Mouse (Mus musculus) midbrain, embryonic 14.5 days (tissue): ENCODE results near the gene Ppfia3. TPM values are rescaled to one million over a fixed set of nuclear protein-coding genes. Genes with fewer than 3 reads are reported as not detected.

Experiments
- ATAC-seq: fragments of 200-750 bp; cut with Nextera tagmentation; 2 replicates; pipeline ENCODE4 v1.8.0; 2017; ENCODE audit warnings: moderate number of reproducible peaks, moderate library complexity; ENCODE audit not compliant: low FRiP score, low TSS enrichment
- DNase-seq: peaks from one replicate; pipeline ENCODE4 v3.0.0-alpha.2; 2015
- H3K27ac ChIP-seq: fragments of 300-500 bp; sonication (generic); replicated peaks from 2 replicates; pipeline ENCODE4 v1.5.1; 2014; ENCODE audit warnings: mild to moderate bottlenecking, low read depth, low read length, moderate library complexity
- H3K27me3 ChIP-seq: fragments of 300-500 bp; sonication (generic); 2 replicates; pipeline ENCODE4 v1.6.1; 2014; ENCODE audit warnings: low read length, control low read depth, mixed read lengths; ENCODE audit not compliant: control insufficient read depth, insufficient read depth
- H3K36me3 ChIP-seq: fragments of 300-500 bp; sonication (generic); 2 replicates; pipeline ENCODE4 v1.6.1; 2014; ENCODE audit warnings: low read length, control low read depth; ENCODE audit not compliant: control insufficient read depth, insufficient read depth
- H3K4me1 ChIP-seq: fragments of 300-500 bp; sonication (generic); 2 replicates; pipeline ENCODE4 v1.6.1; 2014; ENCODE audit warnings: mild to moderate bottlenecking, antibody characterized with exemption, low read length, control low read depth; ENCODE audit not compliant: control insufficient read depth, insufficient read depth
- H3K4me2 ChIP-seq: fragments of 300-500 bp; sonication (generic); 2 replicates; pipeline ENCODE4 v1.6.1; 2014; ENCODE audit warnings: mild to moderate bottlenecking, low read length, moderate library complexity
- H3K4me3 ChIP-seq: fragments of 300-500 bp; sonication (generic); replicated peaks from 2 replicates; pipeline ENCODE4 v1.5.1; 2014; ENCODE audit warnings: low read depth, low read length
- H3K9ac ChIP-seq: fragments of 300-500 bp; sonication (generic); replicated peaks from 2 replicates; pipeline ENCODE4 v1.6.1; 2014; ENCODE audit warnings: mild to moderate bottlenecking, low read length, moderate library complexity
- H3K9me3 ChIP-seq: fragments of 300-500 bp; sonication (generic); 2 replicates; pipeline ENCODE4 v1.6.1; 2016; ENCODE audit warnings: low read length, control low read depth, mixed read lengths; ENCODE audit not compliant: control insufficient read depth
- WGBS: fragments of 180-500 bp; shearing (Covaris S2); extraction: QIAGEN DNeasy Blood & Tissue Kit; methylation state at CpG from one replicate; pipeline ENCODE4 v1.1.7; 2014; 5-methylcytosine and 5-hydroxymethylcytosine counted together
- polyA plus RNA-seq: library from polyadenylated mRNA; unstranded; fragments of >200 nt; fragmentation: Nextera tagmentation; extraction: Ambion mirVana; gene quantifications from 2 replicates; pipeline ENCODE4 v1.2.1, GENCODE M21; 2014

The Ppfia3 gene
- polyA plus RNA-seq, result 26.9 and 28.0 TPM in 2 replicates

DNA sequence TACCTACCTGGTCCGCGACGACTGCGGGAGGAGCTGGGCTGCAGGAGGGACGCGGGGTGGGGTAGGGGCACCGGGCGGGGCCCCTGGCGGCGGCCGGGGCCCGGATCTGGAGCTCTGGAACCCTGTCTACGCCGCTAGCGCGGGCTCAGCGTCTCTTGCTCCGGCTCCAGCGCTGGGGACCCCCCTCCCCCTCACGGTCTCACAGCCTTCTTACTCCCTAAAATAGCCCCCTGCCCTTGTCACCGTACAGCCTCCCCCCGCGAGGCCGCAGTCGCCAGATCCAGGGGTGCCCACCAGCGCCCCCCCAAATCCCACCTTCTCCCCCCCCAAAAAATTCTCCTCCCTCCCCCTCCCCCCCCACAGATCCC lies at the start of gene Ppfia3:
Gene Ppfia3 (minus strand): TSS at position 368 of the 368 bp plus-strand sequence.
- peak within 1 kb of the TSS; percentile 80 for H3K9ac ChIP-seq
- peaks cover 16% of the 10 kb centered on the region for H3K27me3 ChIP-seq
- no peaks in the 10 kb centered on the region for H3K9me3 ChIP-seq
- H3K4me3 ChIP-seq, result peak within 1 kb of the TSS; percentile 83
- H3K36me3 ChIP-seq, result no peaks in the 10 kb centered on the region
- WGBS, result 2% methylated on average over 23 of the region's 26 CpGs
- H3K4me2 ChIP-seq, result peak within 1 kb of the TSS; percentile 89
- H3K27ac ChIP-seq, result peak within 1 kb of the TSS; percentile 81
- ATAC-seq, result peak; percentile 54; the same call in 1 of the 2 replicates
- peaks cover 46% of the 10 kb centered on the region for H3K4me1 ChIP-seq
- peak; percentile 84 for DNase-seq

- no peak overlapping the region for H3K4me2 ChIP-seq
- peaks cover 3% of the 10 kb centered on the region; the same call in 1 of the 2 replicates for H3K4me1 ChIP-seq
- WGBS, result 9% methylated on average over 37 of the region's 37 CpGs
- H3K27me3 ChIP-seq, result peaks cover 89% of the 10 kb centered on the region
- no peaks in the 10 kb centered on the region for H3K9me3 ChIP-seq
- no peak for ATAC-seq
- H3K4me3 ChIP-seq, result 0 out of 2 replicates have a peak overlapping the region, but pooled peaks have one; percentile 10
- peaks cover 1% of the 10 kb centered on the region; the same call in 1 of the 2 replicates for H3K36me3 ChIP-seq
- no peak overlapping the region for H3K27ac ChIP-seq
- DNase-seq, result no peak
- no peak overlapping the region for H3K9ac ChIP-seq
These were observed 48.8 kb upstream of the Ppfia3 start for GRCm38 (mm10) chr7:45415636-45416035.

DNA sequence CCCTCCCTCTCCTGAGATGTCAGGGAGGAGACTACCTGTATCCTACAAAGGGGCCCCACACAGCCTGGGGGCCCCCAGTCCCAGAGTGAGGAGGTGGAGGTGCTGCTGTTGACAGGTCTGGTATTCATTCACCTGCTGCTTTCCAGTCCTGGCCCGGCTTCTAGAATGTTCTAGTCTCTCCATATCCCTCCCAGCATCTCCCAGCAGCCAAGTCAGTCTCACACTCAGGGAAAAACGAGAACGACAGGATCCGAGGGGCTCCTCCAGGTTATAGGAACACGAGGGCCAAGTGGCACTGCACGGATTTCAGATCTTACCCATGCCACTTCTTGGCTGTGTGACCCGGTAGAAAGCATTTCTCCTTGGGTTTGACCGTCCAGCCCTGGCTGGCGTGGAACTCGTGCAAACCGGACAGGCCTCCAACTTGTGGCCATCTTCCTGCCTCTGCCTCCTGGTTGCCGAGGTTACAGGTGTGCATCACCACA lies 48.0 kb upstream of the Ppfia3 start:
- peaks cover 3% of the 10 kb centered on the region; the same call in 1 of the 2 replicates for H3K4me1 ChIP-seq
- H3K4me2 ChIP-seq, result no peak overlapping the region
- 43% methylated on average over 12 of the region's 12 CpGs for WGBS
- peaks cover 93% of the 10 kb centered on the region for H3K27me3 ChIP-seq
- H3K4me3 ChIP-seq, result no peak overlapping the region
- ATAC-seq (no peak), DNase-seq (no peak)
- H3K36me3 ChIP-seq, result no peaks in the 10 kb centered on the region
- H3K9ac ChIP-seq, result no peak overlapping the region
- no peak overlapping the region for H3K27ac ChIP-seq
- no peaks in the 10 kb centered on the region for H3K9me3 ChIP-seq

- Histone ChIP-seq H3K36me3 (no peaks in the 10 kb centered on the region), H3K27ac (no peak overlapping the region), H3K9me3 (no peaks in the 10 kb centered on the region), H3K4me3 (peak overlapping the region; percentile 43), H3K27me3 (peaks cover 95% of the 10 kb centered on the region), H3K9ac (peak overlapping the region; percentile 51), H3K4me2 (peak overlapping the region; percentile 84), H3K4me1 (peaks cover 3% of the 10 kb centered on the region; the same call in 1 of the 2 replicates)
- no peak for ATAC-seq
- WGBS, result 1% methylated on average over 26 of the region's 27 CpGs
- no peak for DNase-seq
These were observed 47.3 kb upstream of the Ppfia3 start for GRCm38 (mm10) chr7:45413864-45414739.

- peak; percentile 66 for DNase-seq
- ATAC-seq, result no peak; the same call in 1 of the 2 replicates
These were observed 46.5 kb upstream of the Ppfia3 start, which contains the start of gene Ntf5 for GRCm38 (mm10) chr7:45413113-45413863. Gene Ntf5, plus strand, starts transcription at chr7:45413695.

GRCm38 (mm10) chr7:45412421-45412820 lies 45.6 kb upstream of the Ppfia3 start:
- H3K4me1 ChIP-seq, result peaks cover 3% of the 10 kb centered on the region; the same call in 1 of the 2 replicates
- no peak for ATAC-seq
- H3K4me2 ChIP-seq, result no peak overlapping the region
- H3K9ac ChIP-seq, result no peak overlapping the region
- no peak for DNase-seq
- H3K9me3 ChIP-seq, result no peaks in the 10 kb centered on the region
- no peak overlapping the region for H3K4me3 ChIP-seq
- peaks cover 96% of the 10 kb centered on the region for H3K27me3 ChIP-seq
- no peak overlapping the region for H3K27ac ChIP-seq
- no peaks in the 10 kb centered on the region for H3K36me3 ChIP-seq
- 93% methylated on average over 2 of the region's 2 CpGs for WGBS

More at GRCm38 (mm10) chr7:45413113-45413863, 46.5 kb upstream of the Ppfia3 start, which contains the start of gene Ntf5:
- peak within 1 kb of the TSS; percentile 84 for H3K4me2 ChIP-seq
- no peaks in the 10 kb centered on the region for H3K36me3 ChIP-seq
- peak within 1 kb of the TSS; percentile 51 for H3K9ac ChIP-seq
- WGBS, result 3% methylated on average over 35 of the region's 45 CpGs
- peak within 1 kb of the TSS; percentile 43 for H3K4me3 ChIP-seq
- no peaks in the 10 kb centered on the region for H3K9me3 ChIP-seq
- no peak within 1 kb of the TSS for H3K27ac ChIP-seq
- peaks cover 95% of the 10 kb centered on the region for H3K27me3 ChIP-seq
- peaks cover 3% of the 10 kb centered on the region; the same call in 1 of the 2 replicates for H3K4me1 ChIP-seq

DNA sequence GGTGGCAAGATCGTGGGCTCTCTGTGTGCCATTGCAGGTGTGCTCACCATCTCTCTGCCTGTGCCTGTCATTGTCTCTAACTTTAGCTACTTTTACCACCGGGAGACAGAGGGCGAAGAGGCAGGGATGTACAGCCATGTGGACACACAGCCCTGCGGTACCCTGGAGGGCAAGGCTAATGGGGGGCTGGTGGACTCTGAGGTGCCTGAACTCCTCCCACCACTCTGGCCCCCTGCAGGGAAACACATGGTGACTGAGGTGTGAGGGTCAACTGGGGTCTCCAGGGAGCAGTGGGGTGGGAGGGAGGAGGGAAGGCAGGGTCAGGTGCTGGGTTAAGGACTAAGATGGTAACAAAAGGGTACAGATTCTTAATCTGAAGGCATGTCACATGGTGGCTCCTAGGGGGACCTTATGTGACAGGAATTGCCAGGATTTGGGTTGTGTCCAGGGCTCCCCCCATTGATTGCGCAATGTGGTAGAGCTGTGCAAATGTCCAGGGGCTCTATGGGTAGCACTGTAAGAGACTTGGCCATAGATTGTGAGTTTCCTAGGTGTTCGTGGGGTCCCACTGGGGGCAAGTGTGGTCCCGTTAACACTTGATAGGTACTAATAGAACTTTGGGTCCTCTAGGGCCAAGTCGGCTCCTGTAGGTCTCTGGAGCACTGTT lies 42.8 kb upstream of the Ppfia3 start:
- H3K36me3 ChIP-seq, result no peaks in the 10 kb centered on the region
- no peak for DNase-seq

GRCm38 (mm10) chr7:45408949-45409348 lies 42.1 kb upstream of the Ppfia3 start:
- no peak overlapping the region for H3K4me3 ChIP-seq
- WGBS, result 91% methylated on average over 17 of the region's 17 CpGs
- ATAC-seq, result no peak

More for the DNA sequence above, 42.8 kb upstream of the Ppfia3 start:
- no peak overlapping the region for H3K4me3 ChIP-seq
- no peaks in the 10 kb centered on the region for H3K9me3 ChIP-seq
- H3K4me2 ChIP-seq, result no peak overlapping the region
- 88% methylated on average over 8 of the region's 8 CpGs for WGBS
- H3K9ac ChIP-seq, result no peak overlapping the region
- no peak for ATAC-seq
- peaks cover 95% of the 10 kb centered on the region for H3K27me3 ChIP-seq
- no peak overlapping the region for H3K27ac ChIP-seq
- peaks cover 3% of the 10 kb centered on the region; the same call in 1 of the 2 replicates for H3K4me1 ChIP-seq

More at GRCm38 (mm10) chr7:45408949-45409348, 42.1 kb upstream of the Ppfia3 start:
- Histone ChIP-seq H3K9ac (no peak overlapping the region), H3K4me1 (peaks cover 3% of the 10 kb centered on the region; the same call in 1 of the 2 replicates), H3K27me3 (peaks cover 88% of the 10 kb centered on the region), H3K36me3 (no peaks in the 10 kb centered on the region), H3K4me2 (no peak overlapping the region), H3K27ac (no peak overlapping the region), H3K9me3 (no peaks in the 10 kb centered on the region)
- DNase-seq, result no peak
